Mouse (Mus musculus) bone marrow, adult 2 months (tissue): ENCODE measurements at regions not wholly inside any gene's neighbourhood (a gene's known extent, or its start where the extent isn't known, plus 50 kb on each side); places are given as distances from the start of the nearest gene placed in this dataset.

ENCODE experiments used
- CTCF ChIP-seq: fragments of 200-500 bp; IDR thresholded peaks from 2 replicates; pipeline ENCODE4 v1.5.1; 2011; ENCODE audit warnings: low read length, control low read depth; ENCODE audit not compliant: control insufficient read depth, insufficient read depth
- POLR2A ChIP-seq: fragments of 200-500 bp; IDR thresholded peaks from 2 replicates; pipeline ENCODE4 v1.6.1; 2011; ENCODE audit warnings: low read depth, mild to moderate bottlenecking, control low read depth, low read length, borderline replicate concordance; ENCODE audit not compliant: control insufficient read depth

DNA sequence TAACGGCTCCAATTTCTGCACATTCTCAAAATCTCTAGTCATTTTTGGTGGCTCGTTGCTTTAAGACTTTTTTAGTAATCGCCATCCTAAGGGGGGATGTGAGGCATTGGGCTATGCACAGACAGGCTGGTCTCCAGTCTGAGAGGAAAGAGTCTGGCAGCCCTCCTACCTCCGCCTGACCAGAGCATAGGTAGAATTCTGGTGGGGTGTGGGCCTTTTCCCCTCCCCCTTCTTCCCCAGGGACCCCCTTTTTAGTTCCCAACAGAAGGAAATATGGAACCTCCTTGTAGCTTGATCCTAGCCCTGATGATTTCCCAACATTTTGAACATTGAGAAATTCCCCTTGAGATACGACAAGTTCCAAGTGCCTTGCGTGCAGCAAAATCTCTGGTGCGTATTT lies 181.4 kb upstream of the Wdfy3 start:
- TF ChIP-seq CTCF: no peak
- no peak for TF ChIP-seq POLR2A
